21 mouse cellular contexts compared by ENCODE assay signal in the genomic region with DNA sequence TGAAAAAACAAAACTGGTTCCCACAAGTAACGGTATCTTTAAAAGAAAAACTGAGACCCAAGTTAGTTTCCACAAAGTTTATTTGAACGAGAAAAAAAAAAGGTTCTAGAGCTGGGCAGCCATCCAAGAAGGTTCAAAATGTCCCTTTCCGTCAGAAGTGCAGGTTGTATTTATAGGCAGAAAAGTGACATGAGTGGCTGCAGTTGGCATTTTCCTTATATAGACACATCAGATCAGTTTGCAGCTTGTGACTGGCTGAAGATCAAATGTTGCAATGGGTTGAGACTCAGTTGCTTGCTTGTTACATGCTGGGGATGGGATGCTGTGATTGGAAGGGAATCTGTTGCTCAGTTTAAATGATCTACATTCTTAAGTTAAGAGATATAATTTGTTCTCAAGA.
DNase-seq lines count a peak whose midpoint lies in the region; ATAC-seq and TF ChIP-seq lines count a peak whose summit lies in the region.
"Had no signal": no experiment of that assay in that cellular context is flagged by ENCODE, and none has a peak within 500 bp of the region (broad histone marks: within the 10 kb centered on the region; RNA-seq: fewer than 3 reads in every experiment).

No protein-coding gene starts in this region.

- H3K9ac ChIP-seq in heart, embryonic 16.5 days (ENCODE audit: low read length): no peak overlapping the region
- H3K9ac ChIP-seq in kidney, embryonic 14.5 days (ENCODE audit: low read depth, low read length): no peak overlapping the region
- no peak overlapping the region for H3K9ac ChIP-seq in lung, postnatal 0 days (replicated peaks; ENCODE audit: low read depth)
- no peak overlapping the region for H3K9ac ChIP-seq in midbrain, embryonic 14.5 days (replicated peaks; ENCODE audit: low read length)
- H3K9ac ChIP-seq: embryonic facial prominence, embryonic 13.5 days; liver, postnatal 0 days; midbrain, embryonic 15.5 days had no signal

- H3K9me3 ChIP-seq in heart, embryonic 16.5 days (replicated peaks; ENCODE audit: control insufficient read depth, low read length): no peaks in the 10 kb centered on the region
- H3K9me3 ChIP-seq in heart, embryonic 10.5 days: no peaks in the 10 kb centered on the region
- no peaks in the 10 kb centered on the region for H3K9me3 ChIP-seq in kidney, embryonic 14.5 days (ENCODE audit: control insufficient read depth, low read length)
- no peaks in the 10 kb centered on the region for H3K9me3 ChIP-seq in lung, postnatal 0 days (ENCODE audit: low read length)
- no peaks in the 10 kb centered on the region for H3K9me3 ChIP-seq in midbrain, embryonic 14.5 days (ENCODE audit: control insufficient read depth, low read length)
- H3K9me3 ChIP-seq: embryonic facial prominence, embryonic 13.5 days; hindbrain, embryonic 10.5 days; megakaryocyte, embryonic 14.5 days; midbrain, embryonic 15.5 days had no signal

- 21% methylated on average over 3 of the region's 3 CpGs for WGBS in heart, embryonic 16.5 days
- 51% methylated on average over 3 of the region's 3 CpGs for WGBS in heart, embryonic 10.5 days
- WGBS in kidney, embryonic 14.5 days: 29% methylated on average over 3 of the region's 3 CpGs
- WGBS in lung, postnatal 0 days: 9% methylated on average over 3 of the region's 3 CpGs
- 76% methylated on average over 3 of the region's 3 CpGs for WGBS in midbrain, embryonic 14.5 days

- peak overlapping the region; percentile 20; the same call in 1 of the 2 replicates for H3K27ac ChIP-seq in heart, embryonic 16.5 days (ENCODE audit: low read length)
- H3K27ac ChIP-seq in heart, embryonic 10.5 days: no peak overlapping the region
- H3K27ac ChIP-seq in kidney, embryonic 14.5 days (ENCODE audit: low read depth, low read length): no peak overlapping the region
- no peak overlapping the region for H3K27ac ChIP-seq in lung, postnatal 0 days (ENCODE audit: low read length)
- no peak overlapping the region for H3K27ac ChIP-seq in midbrain, embryonic 14.5 days (replicated peaks; ENCODE audit: low read depth, low read length)
- H3K27ac ChIP-seq: embryonic facial prominence, embryonic 13.5 days; hindbrain, embryonic 10.5 days; hindbrain, postnatal 0 days; midbrain, embryonic 15.5 days had no signal

- no peak for TF ChIP-seq POLR2A in brain, embryonic 14.5 days (IDR thresholded peaks at IDR 0.05; ENCODE audit: borderline replicate concordance, extremely low read depth, insufficient read depth, insufficient read length, poor library complexity, severe bottlenecking)

- no peak overlapping the region for H3K4me3 ChIP-seq in heart, embryonic 16.5 days (ENCODE audit: low read length)
- H3K4me3 ChIP-seq in heart, embryonic 10.5 days: no peak overlapping the region
- no peak overlapping the region for H3K4me3 ChIP-seq in kidney, embryonic 14.5 days (ENCODE audit: low read length)
- H3K4me3 ChIP-seq in lung, postnatal 0 days (ENCODE audit: low read depth, low read length): no peak overlapping the region
- H3K4me3 ChIP-seq in midbrain, embryonic 14.5 days (replicated peaks; ENCODE audit: low read depth, low read length): no peak overlapping the region
- H3K4me3 ChIP-seq: embryonic facial prominence, embryonic 13.5 days; gastrocnemius, adult 2 months; hindbrain, embryonic 10.5 days; midbrain, embryonic 15.5 days; myocyte had no signal

- no peak for TF ChIP-seq CTCF in brain, embryonic 14.5 days (IDR thresholded peaks at IDR 0.05; ENCODE audit: borderline replicate concordance, extremely low read depth, insufficient read depth, insufficient read length)
- no peak for TF ChIP-seq CTCF in lung, postnatal 0 days (IDR thresholded peaks at IDR 0.05)

- H3K36me3 ChIP-seq in heart, embryonic 16.5 days (ENCODE audit: control insufficient read depth, insufficient read depth): no peaks in the 10 kb centered on the region
- no peaks in the 10 kb centered on the region for H3K36me3 ChIP-seq in heart, embryonic 10.5 days
- no peaks in the 10 kb centered on the region for H3K36me3 ChIP-seq in kidney, embryonic 14.5 days (ENCODE audit: control insufficient read depth, insufficient read depth, low read length)
- no peaks in the 10 kb centered on the region for H3K36me3 ChIP-seq in lung, postnatal 0 days (ENCODE audit: insufficient read depth, low read length)
- no peaks in the 10 kb centered on the region for H3K36me3 ChIP-seq in midbrain, embryonic 14.5 days (ENCODE audit: control insufficient read depth, insufficient read depth, low read length)
- H3K36me3 ChIP-seq: embryonic facial prominence, embryonic 13.5 days; hindbrain, embryonic 10.5 days; midbrain, embryonic 15.5 days had no signal

- peaks cover 4% of the 10 kb centered on the region; the same call in 1 of the 2 replicates for H3K4me1 ChIP-seq in heart, embryonic 16.5 days (ENCODE audit: control insufficient read depth, insufficient read depth, low read length)
- H3K4me1 ChIP-seq in heart, embryonic 10.5 days: no peaks in the 10 kb centered on the region
- no peaks in the 10 kb centered on the region for H3K4me1 ChIP-seq in kidney, embryonic 14.5 days (ENCODE audit: control insufficient read depth, insufficient read depth, low read length)
- H3K4me1 ChIP-seq in lung, postnatal 0 days (ENCODE audit: insufficient read depth, low read depth, low read length): peaks cover 3% of the 10 kb centered on the region; the same call in 1 of the 2 replicates
- no peaks in the 10 kb centered on the region for H3K4me1 ChIP-seq in midbrain, embryonic 14.5 days (ENCODE audit: control insufficient read depth, insufficient read depth, low read length)
- H3K4me1 ChIP-seq: embryonic facial prominence, embryonic 13.5 days; hindbrain, embryonic 10.5 days; megakaryocyte, embryonic 14.5 days; midbrain, embryonic 15.5 days had no signal

- DNase-seq in heart, embryonic 10.5 days (ENCODE audit: low spot score): no peak
- DNase-seq in kidney, postnatal 36 days: peak; percentile 7 to 11
- peak; percentile 18 for DNase-seq in brain, embryonic 14.5 days (ENCODE audit: low read depth)
- peak; percentile 64 for DNase-seq in lung, postnatal 0 days (ENCODE audit: low spot score)
- no peak for DNase-seq in midbrain, embryonic 14.5 days
- DNase-seq: adrenal gland, adult 2 months; cerebellum, adult 9-11 months; gastrocnemius, adult 2 months; layer of hippocampus, postnatal 36 days; liver; liver, postnatal 0 days; thymus, postnatal 36 days had no signal

- no peak overlapping the region for H3K4me2 ChIP-seq in heart, embryonic 16.5 days (ENCODE audit: low read depth, low read length)
- no peak overlapping the region for H3K4me2 ChIP-seq in kidney, embryonic 14.5 days (replicated peaks; ENCODE audit: low read depth, low read length)
- H3K4me2 ChIP-seq in lung, postnatal 0 days (replicated peaks; ENCODE audit: low read depth, low read length): no peak overlapping the region
- no peak overlapping the region for H3K4me2 ChIP-seq in midbrain, embryonic 14.5 days (ENCODE audit: low read length)
- H3K4me2 ChIP-seq: embryonic facial prominence, embryonic 13.5 days; midbrain, embryonic 15.5 days had no signal

- ATAC-seq in heart, embryonic 16.5 days (replicated peaks; ENCODE audit: extremely low read depth, insufficient read depth, low FRiP score): no peak
- no peak for ATAC-seq in kidney, embryonic 14.5 days (ENCODE audit: low FRiP score, low TSS enrichment)
- ATAC-seq in lung, postnatal 0 days: no peak
- ATAC-seq in midbrain, embryonic 14.5 days (ENCODE audit: low FRiP score, low TSS enrichment): no peak
- ATAC-seq: hindbrain, postnatal 0 days; intestine, postnatal 0 days; liver, postnatal 0 days; midbrain, embryonic 15.5 days had no signal

- no peak for TF ChIP-seq EP300 in lung, postnatal 0 days (IDR thresholded peaks at IDR 0.05)

- H3K27me3 ChIP-seq in heart, embryonic 16.5 days (ENCODE audit: control insufficient read depth, insufficient read depth, low read length): no peaks in the 10 kb centered on the region
- no peaks in the 10 kb centered on the region for H3K27me3 ChIP-seq in heart, embryonic 10.5 days (ENCODE audit: insufficient read depth, poor library complexity, severe bottlenecking)
- H3K27me3 ChIP-seq in kidney, embryonic 14.5 days (ENCODE audit: control insufficient read depth, insufficient read depth, low read length): no peaks in the 10 kb centered on the region
- H3K27me3 ChIP-seq in lung, postnatal 0 days (replicated peaks; ENCODE audit: insufficient read depth, low read length): no peaks in the 10 kb centered on the region
- no peaks in the 10 kb centered on the region for H3K27me3 ChIP-seq in midbrain, embryonic 14.5 days (ENCODE audit: control insufficient read depth, insufficient read depth, low read length)
- H3K27me3 ChIP-seq: embryonic facial prominence, embryonic 13.5 days; megakaryocyte, embryonic 14.5 days; midbrain, embryonic 15.5 days had no signal

Comparison
In these comparisons a context has a peak if more than half of its experiments do, and no peak if none do; other contexts are left out.
1. DNase-seq: peak in kidney, postnatal 36 days (2 of 2), brain, embryonic 14.5 days (single experiment) and lung, postnatal 0 days (single experiment); none in heart, embryonic 10.5 days (single experiment) and midbrain, embryonic 14.5 days (single experiment).